Mouse (Mus musculus) bone marrow, adult 2 months (tissue): ENCODE results near the gene Angpt4. TPM values are rescaled to one million over a fixed set of nuclear protein-coding genes. Genes with fewer than 3 reads are reported as not detected.

ENCODE experiments used
- H3K27ac ChIP-seq: fragments of 200-500 bp; 2 replicates; pipeline ENCODE4 v1.5.1; 2012; ENCODE audit warnings: low read depth, mild to moderate bottlenecking, control low read depth, inconsistent platforms, low read length; ENCODE audit not compliant: control insufficient read depth, poor library complexity, insufficient read depth
- H3K4me1 ChIP-seq: fragments of 200-500 bp; 2 replicates; pipeline ENCODE4 v1.6.1; 2011; ENCODE audit warnings: low read length; ENCODE audit not compliant: control insufficient read depth, insufficient read depth
- H3K4me3 ChIP-seq: fragments of 200-500 bp; replicated peaks from 2 replicates; pipeline ENCODE3; 2011; ENCODE audit warnings: mild to moderate bottlenecking, low read depth, low read length, control low read depth; ENCODE audit not compliant: control insufficient read depth
- CTCF ChIP-seq: fragments of 200-500 bp; IDR thresholded peaks from 2 replicates; pipeline ENCODE4 v1.5.1; 2011; ENCODE audit warnings: low read length, control low read depth; ENCODE audit not compliant: control insufficient read depth, insufficient read depth
- POLR2A ChIP-seq: fragments of 200-500 bp; IDR thresholded peaks from 2 replicates; pipeline ENCODE4 v1.6.1; 2011; ENCODE audit warnings: low read depth, mild to moderate bottlenecking, control low read depth, low read length, borderline replicate concordance; ENCODE audit not compliant: control insufficient read depth
- WGBS: fragments of 180-500 bp; shearing (Covaris S2); methylation state at CpG from one replicate; pipeline ENCODE4 v1.1.7; 2018; 5-methylcytosine and 5-hydroxymethylcytosine counted together
- polyA plus RNA-seq: library from polyadenylated mRNA; stranded (reverse); fragments of >200 nt; gene quantifications from 2 replicates; pipeline ENCODE4 v1.2.4, GENCODE M21; 2011; ENCODE audit warnings: low replicate concordance; ENCODE audit not compliant: missing spikeins, insufficient read depth, insufficient read length

Angpt4 gene
- polyA plus RNA-seq, 1 experiment = 2.1 TPM

DNA sequence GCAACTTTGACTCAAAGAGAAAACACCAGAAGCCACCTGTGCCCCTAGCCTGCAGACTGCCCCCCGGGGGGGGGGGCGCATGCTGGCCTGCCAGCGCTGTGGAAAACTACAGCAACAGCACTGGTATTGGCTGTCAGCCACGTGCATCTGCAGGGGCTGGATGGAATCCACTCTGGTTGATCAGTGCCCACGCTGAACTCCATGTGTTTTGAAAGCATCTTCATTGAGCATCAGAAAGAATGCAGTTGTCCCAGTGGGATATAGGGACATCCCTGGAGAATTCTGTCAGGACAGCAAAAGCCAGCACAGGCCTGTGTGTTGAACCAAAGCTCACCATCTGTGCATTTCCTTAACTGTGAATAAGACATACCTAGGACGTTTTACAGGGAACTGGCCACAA is 20.0 kb upstream of the Angpt4 start:
- TF ChIP-seq CTCF (no peak), POLR2A (no peak)
- Histone ChIP-seq H3K4me1 (no peaks in the 10 kb centered on the region), H3K27ac (no peak overlapping the region), H3K4me3 (no peak overlapping the region)
- 67% methylated on average over 6 of the region's 6 CpGs for WGBS

DNA sequence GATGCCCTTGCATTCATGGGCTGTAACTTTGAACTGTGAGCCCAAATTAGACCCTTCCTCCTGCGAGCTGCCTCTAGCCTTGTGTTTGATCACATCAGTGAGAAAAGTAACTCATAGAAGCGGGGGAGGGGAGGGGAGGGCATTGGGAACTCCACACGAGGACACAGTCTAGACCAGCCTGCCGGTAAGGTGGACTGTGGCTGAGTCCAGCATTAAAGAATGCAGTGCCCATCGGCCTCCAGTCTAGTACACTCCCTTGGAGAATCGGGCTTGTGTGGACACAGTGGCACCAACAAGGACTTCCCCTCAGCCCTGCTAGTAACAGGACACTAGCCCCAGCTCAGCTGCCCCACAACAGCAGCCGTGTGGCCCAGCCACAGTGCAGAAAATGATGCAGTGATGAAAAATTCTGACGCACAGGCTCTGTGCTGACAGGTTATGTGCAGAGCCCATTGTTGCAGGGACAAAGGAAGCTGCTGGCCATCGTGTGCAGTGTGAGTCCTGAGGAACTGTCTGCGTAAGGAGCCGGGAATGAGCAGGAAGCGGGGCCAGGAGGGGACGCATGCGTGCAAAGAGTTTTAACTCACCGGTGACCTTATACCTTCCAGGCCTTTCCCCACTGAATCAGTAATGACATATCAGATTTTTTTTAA is 17.8 kb upstream of the Angpt4 start:
- Histone ChIP-seq H3K27ac (no peak overlapping the region), H3K4me3 (no peak overlapping the region), H3K4me1 (no peaks in the 10 kb centered on the region)
- WGBS = 45% methylated on average over 15 of the region's 15 CpGs
- no peak for TF ChIP-seq CTCF

GRCm38 (mm10) chr2:151894209-151894980 is 16.6 kb upstream of the Angpt4 start:
- no peak overlapping the region for H3K4me3 ChIP-seq
- WGBS = 83% methylated on average over 8 of the region's 8 CpGs
- H3K4me1 ChIP-seq = no peaks in the 10 kb centered on the region
- no peak overlapping the region for H3K27ac ChIP-seq
- TF ChIP-seq CTCF (no peak), POLR2A (no peak)

DNA sequence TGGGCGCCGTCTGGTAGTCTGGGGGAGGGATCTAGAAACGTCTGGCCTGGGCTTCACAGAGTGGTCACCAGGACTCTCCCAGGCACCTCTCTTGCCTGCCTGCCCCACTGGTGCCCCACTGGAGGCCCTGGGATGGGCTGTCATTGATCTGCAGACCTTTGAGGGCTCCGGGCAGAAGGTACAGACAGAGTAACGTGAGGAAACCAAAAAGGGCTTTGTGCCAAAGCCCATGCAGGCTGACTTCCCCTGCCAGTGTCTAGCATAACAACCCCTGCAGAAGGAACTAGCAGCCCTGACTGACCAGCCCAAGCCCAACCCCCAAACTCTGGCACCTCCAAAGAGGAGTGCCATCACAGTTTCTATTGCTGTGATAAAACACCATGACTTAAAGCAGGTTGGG is 15.1 kb upstream of the Angpt4 start:
- H3K4me1 ChIP-seq = no peaks in the 10 kb centered on the region
- no peak for TF ChIP-seq POLR2A

GRCm38 (mm10) chr2:151898106-151898505 is 12.9 kb upstream of the Angpt4 start:
- no peaks in the 10 kb centered on the region for H3K4me1 ChIP-seq
- TF ChIP-seq POLR2A = no peak
- H3K27ac ChIP-seq = no peak overlapping the region
- 86% methylated on average over 1 of the region's 1 CpGs for WGBS
- H3K4me3 ChIP-seq = no peak overlapping the region

More for the DNA sequence above, 15.1 kb upstream of the Angpt4 start:
- Histone ChIP-seq H3K4me3 (no peak overlapping the region), H3K27ac (no peak overlapping the region)
- 47% methylated on average over 5 of the region's 5 CpGs for WGBS

DNA sequence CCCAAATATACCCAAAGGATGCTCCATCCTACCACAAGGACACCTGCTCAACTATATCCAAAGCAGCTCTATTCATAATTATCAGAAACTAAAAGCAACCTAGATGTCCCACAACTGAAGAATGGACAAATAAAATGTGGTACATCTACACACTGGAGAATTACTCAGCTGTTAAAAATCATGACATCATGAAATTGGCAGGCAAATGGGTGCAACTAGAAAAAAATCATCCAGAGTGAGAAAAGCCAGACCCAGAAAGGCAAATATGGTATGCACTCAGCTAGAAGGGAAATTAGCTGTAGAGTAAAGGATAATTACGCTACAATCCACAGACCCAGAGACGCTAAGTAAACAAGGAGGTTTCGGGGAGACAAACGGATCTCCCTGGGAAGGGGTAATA is 10.2 kb upstream of the Angpt4 start:
- H3K27ac ChIP-seq = no peak overlapping the region
- no peaks in the 10 kb centered on the region for H3K4me1 ChIP-seq
- WGBS = 73% methylated on average over 4 of the region's 4 CpGs
- no peak overlapping the region for H3K4me3 ChIP-seq
- TF ChIP-seq POLR2A = no peak
- no peak for TF ChIP-seq CTCF

GRCm38 (mm10) chr2:151903267-151903666 is 7.7 kb upstream of the Angpt4 start:
- H3K27ac ChIP-seq = no peak overlapping the region
- H3K4me3 ChIP-seq = no peak overlapping the region
- TF ChIP-seq POLR2A = no peak
- 81% methylated on average over 6 of the region's 6 CpGs for WGBS
- H3K4me1 ChIP-seq = no peaks in the 10 kb centered on the region

- Histone ChIP-seq H3K27ac (no peak overlapping the region), H3K4me1 (no peaks in the 10 kb centered on the region), H3K4me3 (no peak overlapping the region)
- TF ChIP-seq CTCF (no peak), POLR2A (no peak)
- WGBS = 76% methylated on average over 4 of the region's 4 CpGs
These were observed 7.1 kb upstream of the Angpt4 start for GRCm38 (mm10) chr2:151903933-151904332.

- TF ChIP-seq CTCF (no peak), POLR2A (no peak)
- no peak overlapping the region for H3K27ac ChIP-seq
- WGBS = 59% methylated on average over 3 of the region's 3 CpGs
- H3K4me3 ChIP-seq = no peak overlapping the region
- no peaks in the 10 kb centered on the region for H3K4me1 ChIP-seq
These were observed 6.4 kb upstream of the Angpt4 start for GRCm38 (mm10) chr2:151904636-151905035.
